Mouse (Mus musculus) heart, postnatal 25 days (tissue): ENCODE data around the gene Nln. TPM values are rescaled to one million over a fixed set of nuclear protein-coding genes. Genes with fewer than 3 reads are reported as not detected.

ENCODE experiments used
- DNase-seq: peaks from one replicate; pipeline ENCODE4 v3.0.0; 2022; ENCODE audit warnings: low spot score
- intact Hi-C: fragments of 180-260 bp; cut with DNase I; formaldehyde crosslinking; loops from one replicate; pipeline ENCODE4 v1.15.1; 2025
- total RNA-seq, 2 experiments: library from RNA; stranded (reverse); gene quantifications; 2 replicates each; pipeline ENCODE4 v1.2.3; 2021

The Nln gene
- total RNA-seq, 2 experiments from 2014 or later: 11.2 to 11.6 TPM

- intact Hi-C loops: no loop called here
- DNase-seq: no peak
Observed at GRCm38 (mm10) chr13:104052271-104052753, 57.1 kb downstream of the Nln start.

DNA sequence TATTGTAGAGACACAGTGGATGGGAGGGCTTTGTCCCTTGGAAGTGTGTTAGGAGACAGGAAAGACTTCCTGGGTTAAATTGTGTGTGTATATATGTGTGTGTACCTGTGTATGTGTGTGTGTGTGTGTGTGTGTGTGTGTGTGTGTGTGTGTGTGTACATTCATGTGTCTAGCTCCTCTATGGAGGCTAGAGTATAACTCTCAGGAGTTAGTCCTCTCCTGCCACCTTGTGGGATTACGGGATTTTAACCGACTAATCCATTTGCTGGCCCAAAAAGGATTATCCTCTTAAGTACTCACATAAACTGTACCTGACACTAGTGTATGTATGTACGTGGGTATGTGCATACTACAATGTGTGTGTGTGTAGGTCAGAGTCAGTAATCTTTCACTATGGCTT, 60.6 kb downstream of the Nln start:
- no peak for DNase-seq

DNA sequence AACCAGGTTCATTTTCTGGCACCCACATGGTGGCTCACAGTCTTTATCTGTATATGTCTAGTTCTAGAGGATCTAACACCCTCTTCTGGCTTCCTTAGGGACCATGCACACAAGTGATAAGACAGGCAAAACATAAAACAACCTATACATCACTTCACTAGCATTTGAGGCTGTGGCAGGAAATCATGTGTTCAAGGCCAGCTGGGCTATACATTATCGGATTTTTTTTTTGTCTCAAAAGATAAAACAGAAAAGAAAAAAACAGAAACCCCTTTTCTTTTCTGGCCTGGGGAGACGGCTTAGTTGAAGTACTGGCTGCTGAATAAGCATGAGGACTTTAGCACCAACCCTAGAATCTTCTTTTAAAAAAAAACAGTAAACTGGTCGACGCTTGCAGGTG, 64.3 kb downstream of the Nln start:
- intact Hi-C loops: loop anchor here (5.0 kb wide), 2 partner anchors 123 to 343 kb away; partner anchors contain the start of gene Erbin
- no peak for DNase-seq

More for the DNA sequence above, 60.6 kb downstream of the Nln start:
- intact Hi-C loops: loop anchor here (5.0 kb wide), 2 partner anchors 127 to 347 kb away; partner anchors contain the start of gene Erbin

GRCm38 (mm10) chr13:104044332-104044731, 65.1 kb downstream of the Nln start:
- intact Hi-C loops: no loop called here
- no peak for DNase-seq

DNA sequence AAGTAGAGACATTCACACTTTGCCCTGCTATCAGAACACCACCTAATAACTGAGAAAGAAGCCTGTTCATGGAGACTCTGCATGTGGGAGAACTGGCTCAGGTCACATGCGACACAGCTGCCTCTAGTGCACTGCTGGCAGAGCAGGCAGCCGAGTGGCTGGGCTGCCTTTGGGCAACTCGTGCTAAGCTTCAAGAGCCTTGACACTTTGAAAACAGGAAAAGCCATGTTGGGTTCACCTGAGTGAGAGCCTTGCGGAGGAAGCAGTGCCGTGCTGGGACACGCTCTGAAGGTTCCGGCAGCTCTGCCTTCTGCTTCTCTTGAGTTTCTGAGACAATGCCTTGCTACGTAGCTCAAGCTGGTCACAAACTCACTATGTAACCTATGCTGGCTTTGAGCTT, 66.7 kb downstream of the Nln start:
- no peak for DNase-seq
- intact Hi-C loops: no loop called here

GRCm38 (mm10) chr13:104041481-104041880, 67.9 kb downstream of the Nln start:
- DNase-seq: no peak
- intact Hi-C loops: no loop called here

DNA sequence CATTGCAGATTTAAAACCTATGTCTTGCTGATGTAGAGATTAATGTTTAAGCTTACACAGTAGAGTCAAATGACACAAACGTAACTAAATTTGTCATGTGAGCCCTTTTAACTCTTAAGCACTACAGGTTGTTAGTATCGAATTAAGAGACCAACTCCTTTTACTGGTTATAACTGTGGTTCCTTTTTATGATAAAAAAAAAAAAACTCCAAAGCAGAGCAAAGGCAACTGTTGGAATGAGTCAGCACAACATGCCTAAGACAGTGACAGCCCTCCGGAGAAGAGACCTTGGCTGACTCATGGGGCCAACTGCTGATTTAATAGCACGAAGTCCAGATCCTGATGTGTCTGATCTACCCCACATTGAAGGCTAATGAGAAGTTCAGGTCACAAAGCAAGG, 68.5 kb downstream of the Nln start:
- intact Hi-C loops: no loop called here
- no peak for DNase-seq

DNA sequence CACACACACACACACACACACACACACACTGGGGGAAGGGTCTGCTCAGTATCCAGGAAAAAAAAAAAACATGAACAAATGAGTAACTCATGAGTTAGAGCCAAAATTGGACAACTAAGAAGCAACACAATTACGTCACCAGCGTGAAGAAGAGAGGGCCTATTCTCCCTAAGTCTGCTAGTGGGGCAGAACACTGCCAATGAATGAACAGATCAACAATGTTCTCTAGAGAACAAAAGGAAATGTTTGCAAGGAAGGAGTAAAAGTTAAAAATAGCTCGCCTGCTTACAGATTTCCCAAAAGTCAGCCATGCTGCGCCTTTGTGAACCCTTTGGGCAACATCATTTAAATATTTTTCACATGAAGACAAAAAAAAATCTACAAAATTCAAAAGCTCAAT, 69.6 kb downstream of the Nln start:
- intact Hi-C loops: loop anchor here (5.0 kb wide), 1 partner anchor 183 kb away; no protein-coding TSS in a partner anchor
- DNase-seq: no peak

GRCm38 (mm10) chr13:104038891-104039290, 70.5 kb downstream of the Nln start:
- no peak for DNase-seq
- intact Hi-C loops: loop anchor here (5.0 kb wide), 1 partner anchor 182 kb away; no protein-coding TSS in a partner anchor

- no peak for DNase-seq
- intact Hi-C loops: loop anchor here (5.0 kb wide), 1 partner anchor 181 kb away; no protein-coding TSS in a partner anchor
Observed at GRCm38 (mm10) chr13:104038358-104038757, 71.1 kb downstream of the Nln start.

DNA sequence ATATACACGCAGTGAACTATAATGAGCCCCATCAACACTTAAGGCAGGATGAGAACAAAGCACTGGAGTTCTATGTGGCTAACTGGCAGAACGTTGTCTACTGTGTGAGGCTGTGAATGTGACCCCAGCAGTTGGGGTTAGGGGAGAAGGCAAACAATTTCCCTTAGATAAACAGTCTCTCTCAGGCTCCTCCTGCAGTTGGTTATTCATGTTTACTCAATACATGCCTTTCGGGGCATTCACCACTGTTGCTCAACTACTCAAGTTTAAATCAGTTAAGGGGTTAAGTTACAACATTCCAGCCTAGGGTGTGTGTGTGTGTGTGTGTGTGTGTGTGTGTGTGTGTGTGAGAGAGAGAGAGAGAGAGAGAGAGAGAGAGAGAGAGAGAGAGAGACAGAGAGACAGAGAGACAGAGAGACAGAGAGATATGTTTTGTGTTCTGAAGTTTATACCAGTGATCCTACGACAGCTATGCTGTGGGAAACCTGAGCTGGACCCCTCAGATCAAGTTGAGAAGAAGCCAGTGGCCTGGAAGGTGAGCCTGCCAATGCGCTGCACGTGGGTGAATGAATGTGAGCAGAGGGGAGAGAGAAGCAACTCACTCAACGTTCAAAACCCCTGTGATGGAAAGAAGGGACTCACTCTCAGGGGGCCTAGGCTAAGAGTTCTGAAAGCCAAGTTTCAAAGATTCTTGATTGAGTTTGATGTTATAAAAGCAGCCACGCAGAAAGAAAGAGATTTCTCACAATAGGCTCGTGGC, 71.7 kb downstream of the Nln start:
- DNase-seq: no peak
- intact Hi-C loops: loop anchor here (5.0 kb wide), 1 partner anchor 180 kb away; no protein-coding TSS in a partner anchor

- intact Hi-C loops: loop anchor here (5.0 kb wide), 1 partner anchor 179 kb away; no protein-coding TSS in a partner anchor
- DNase-seq: no peak
Observed at GRCm38 (mm10) chr13:104036494-104037290, 72.7 kb downstream of the Nln start.

GRCm38 (mm10) chr13:104035651-104036050, 73.8 kb downstream of the Nln start:
- no peak for DNase-seq
- intact Hi-C loops: loop anchor here (5.0 kb wide), 1 partner anchor 178 kb away; no protein-coding TSS in a partner anchor

- intact Hi-C loops: loop anchor here (5.0 kb wide), 1 partner anchor 178 kb away; no protein-coding TSS in a partner anchor
- DNase-seq: no peak
Observed at GRCm38 (mm10) chr13:104034854-104035253, 74.6 kb downstream of the Nln start.

DNA sequence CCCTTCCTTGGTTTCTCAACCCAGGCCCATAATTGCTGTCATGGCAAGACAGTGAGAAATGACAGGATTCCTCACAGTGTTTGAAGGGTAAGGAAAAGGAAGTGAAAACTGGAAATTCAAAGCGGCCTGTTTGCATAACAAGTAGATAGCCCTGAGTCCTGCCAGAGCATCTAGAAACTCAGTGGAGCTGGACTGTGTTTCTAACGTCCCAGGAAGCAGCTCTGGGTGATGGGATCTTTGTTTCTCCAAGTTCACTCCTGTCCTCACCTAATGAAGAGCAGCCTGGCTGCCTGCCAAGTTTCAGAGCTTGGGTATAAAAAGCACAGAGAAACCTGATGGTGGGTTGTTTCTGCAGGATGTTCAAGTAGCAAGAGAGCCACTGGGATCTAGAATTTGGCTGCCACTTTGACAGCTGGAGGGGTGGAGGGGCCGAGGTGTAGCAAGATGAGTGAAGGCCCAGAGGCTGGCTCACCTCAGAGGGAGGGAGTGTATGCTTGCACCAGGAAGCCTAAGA, 76.7 kb downstream of the Nln start:
- no peak for DNase-seq
- intact Hi-C loops: no loop called here

DNA sequence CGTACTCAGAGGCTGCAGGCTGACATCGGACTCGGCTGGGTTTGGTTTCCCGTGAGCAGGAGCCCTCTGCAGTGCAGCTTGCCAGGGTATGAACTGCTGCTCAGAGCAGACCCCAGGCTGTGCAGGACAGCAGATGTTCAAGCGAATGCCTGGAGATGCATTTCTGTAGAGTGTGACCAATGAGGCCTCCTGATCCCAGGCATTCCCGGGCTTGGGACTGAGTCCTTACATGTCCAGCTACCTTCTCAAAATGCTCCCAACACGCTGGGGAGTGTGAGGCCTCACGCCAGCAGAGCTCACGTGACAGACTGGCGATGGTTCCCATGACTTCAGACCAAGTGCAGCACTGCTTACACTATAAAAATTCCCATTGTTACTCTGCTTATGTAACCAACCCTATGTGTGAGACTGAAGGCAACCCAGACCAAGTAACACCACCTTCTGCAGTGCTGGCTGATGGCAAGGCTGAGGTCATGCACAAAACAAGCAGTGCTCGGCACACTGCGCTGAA, 77.5 kb downstream of the Nln start:
- peak; percentile 16 for DNase-seq
- intact Hi-C loops: no loop called here

- no peak for DNase-seq
- intact Hi-C loops: no loop called here
Observed at GRCm38 (mm10) chr13:104030956-104031355, 78.5 kb downstream of the Nln start.

DNA sequence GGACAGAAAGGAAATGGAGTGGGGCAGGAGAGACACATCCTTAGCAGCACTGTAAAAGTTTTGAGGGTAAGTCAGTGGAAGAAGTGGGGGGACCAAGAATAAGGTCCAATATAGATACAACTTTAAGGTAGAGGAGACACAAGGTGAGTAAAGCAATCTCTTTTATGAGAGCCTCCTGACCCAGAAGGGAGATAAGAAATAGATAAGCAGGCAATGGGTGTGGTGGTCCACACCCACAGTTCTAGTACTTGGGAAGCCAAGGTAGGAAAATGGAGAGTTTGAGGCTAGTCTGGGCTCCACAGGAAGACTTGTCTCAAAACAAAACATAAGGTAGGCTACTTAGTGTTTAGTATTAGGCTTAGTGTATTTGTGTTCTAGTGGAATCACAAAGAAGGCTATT, 79.9 kb downstream of the Nln start:
- intact Hi-C loops: no loop called here
- DNase-seq: no peak

GRCm38 (mm10) chr13:104029089-104029488, 80.3 kb downstream of the Nln start:
- intact Hi-C loops: no loop called here
- no peak for DNase-seq

GRCm38 (mm10) chr13:104026525-104026924, 82.9 kb downstream of the Nln start:
- DNase-seq: no peak
- intact Hi-C loops: no loop called here
